Mouse (Mus musculus) naive thymus-derived CD4-positive, alpha-beta T cell, adult 5 months (primary cell): ENCODE results near the gene Dapk2. TPM values are rescaled to one million over a fixed set of nuclear protein-coding genes. Genes with fewer than 3 reads are reported as not detected.

Experiments
- polyA plus RNA-seq: library from polyadenylated mRNA; unstranded; fragments of 100-300 nt; shearing (Covaris generic); gene quantifications from one replicate; pipeline ENCODE4 v1.2.1, GENCODE M21; 2017

Dapk2 gene
- polyA plus RNA-seq, result not detected

DNA sequence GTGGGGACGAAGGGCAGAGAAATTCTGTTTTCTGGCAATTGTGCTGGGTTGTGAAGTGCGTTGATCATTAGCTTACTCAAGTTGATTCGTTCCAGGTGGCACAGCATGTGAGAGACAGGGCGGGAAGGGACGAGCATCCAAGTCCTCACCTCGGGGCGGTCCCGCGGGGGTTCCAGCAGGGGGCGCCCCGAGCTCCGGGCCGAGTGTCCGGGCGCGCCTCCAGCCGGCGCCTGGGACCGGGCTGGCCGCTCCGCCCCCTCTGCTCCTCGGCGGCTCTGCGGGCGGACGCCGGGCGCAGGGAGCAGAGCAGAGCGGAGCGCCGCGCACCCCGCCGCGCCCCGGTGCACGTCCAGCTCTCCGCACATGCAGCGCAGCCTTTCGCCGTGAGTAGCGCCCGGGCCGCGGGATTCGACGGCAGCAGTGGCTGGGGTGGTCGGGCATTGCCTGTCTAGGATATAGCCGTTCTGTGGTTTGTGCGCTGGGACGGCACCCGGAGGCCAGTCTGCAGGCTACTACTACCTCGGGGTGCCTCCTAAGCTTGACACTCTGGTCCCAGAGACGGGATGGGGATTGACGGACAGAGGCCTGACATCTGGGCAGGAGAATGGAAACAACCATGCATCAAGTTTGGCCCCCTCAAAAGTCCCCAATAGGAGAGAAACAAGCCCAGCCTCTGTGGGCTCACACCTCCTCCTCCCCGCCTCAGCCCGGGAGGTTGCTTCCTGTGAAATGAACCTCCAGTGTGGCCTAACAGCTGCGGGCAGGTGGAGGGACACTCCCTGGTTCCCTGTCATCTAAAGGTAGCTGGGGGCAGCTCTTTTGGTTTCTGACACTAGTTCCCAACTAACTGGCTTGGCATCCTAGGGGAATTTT lies at the start of gene Dapk2:
Gene Dapk2 (plus strand): TSS at position 266 of the 873 bp plus-strand sequence.

DNA sequence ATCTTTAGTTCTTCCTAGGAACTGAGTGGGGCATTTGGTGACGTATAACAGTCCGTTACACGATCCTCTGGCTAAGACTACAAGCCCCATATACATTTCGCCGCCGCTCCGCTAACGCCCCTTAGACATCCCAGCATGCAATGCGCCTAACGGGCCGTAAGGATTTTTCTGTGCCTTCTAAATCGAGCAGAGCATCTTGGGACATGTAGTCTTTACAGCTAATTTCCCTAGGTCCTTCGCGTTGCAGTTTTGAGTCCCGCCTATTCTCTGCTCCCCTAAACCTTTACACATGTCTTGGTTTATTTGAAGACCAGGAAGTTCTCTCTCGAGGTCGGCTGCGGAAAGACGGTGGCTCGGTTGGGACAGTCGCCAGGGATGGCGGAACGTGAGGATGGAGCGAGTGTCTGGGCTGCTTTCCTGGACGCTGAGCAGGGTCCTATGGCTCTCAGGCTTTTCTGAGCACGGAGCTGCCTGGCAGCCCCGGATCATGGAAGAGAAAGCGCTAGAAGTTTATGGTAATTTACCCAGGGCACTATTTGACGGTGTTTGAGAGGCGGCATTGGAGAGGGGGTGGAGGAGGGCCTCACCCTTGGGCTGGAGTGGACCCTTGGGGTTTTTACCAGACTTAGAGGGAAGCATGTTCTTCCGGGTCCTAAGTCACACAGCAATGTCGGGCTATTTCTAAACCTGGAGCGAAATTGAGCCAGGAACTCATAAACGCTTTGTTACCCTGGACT lies 31.4 kb upstream of the Dapk2 start, which contains the start of the genes Snx1 and Ciao2a:
Gene Snx1 (minus strand): TSS at position 132 of the 737 bp plus-strand sequence.
Gene Ciao2a (plus strand): TSS at position 156 of the 737 bp plus-strand sequence.

Other genes starting within 250 kb of the Dapk2 start
- 23.4 TPM for gene Trip4, start 249.4 kb upstream of the Dapk2 start, polyA plus RNA-seq
- gene Csnk1g1, start 249.3 kb upstream of the Dapk2 start, polyA plus RNA-seq, result 38.5 TPM
- gene Ppib, start 98.0 kb upstream of the Dapk2 start, polyA plus RNA-seq, result 180 TPM
- gene Snx22, start 88.5 kb upstream of the Dapk2 start, polyA plus RNA-seq, result 0.58 TPM
- 120 TPM for gene Snx1, start 31.6 kb upstream of the Dapk2 start, polyA plus RNA-seq
- gene Ciao2a, start 31.6 kb upstream of the Dapk2 start, polyA plus RNA-seq, result 66.5 TPM
- 52.6 TPM for gene Herc1, start 192.2 kb downstream of the Dapk2 start, polyA plus RNA-seq